Mouse (Mus musculus) kidney, embryonic 16.5 days (tissue): ENCODE measurements at regions not wholly inside any gene's neighbourhood (a gene's known extent, or its start where the extent isn't known, plus 50 kb on each side); places are given as distances from the start of the nearest gene placed in this dataset.

Source experiments
- ATAC-seq: fragments of 200-750 bp; cut with Nextera tagmentation; 2 replicates; pipeline ENCODE4 v1.8.0; 2017; ENCODE audit warnings: moderate TSS enrichment; ENCODE audit not compliant: low FRiP score, low TSS enrichment
- H3K27ac ChIP-seq: fragments of 300-500 bp; sonication (generic); 2 replicates; pipeline ENCODE4 v1.5.1; 2014; ENCODE audit warnings: low read length
- H3K27me3 ChIP-seq: fragments of 300-500 bp; sonication (generic); 2 replicates; pipeline ENCODE4 v1.6.1; 2014; ENCODE audit warnings: low read length, control low read depth, mixed read lengths; ENCODE audit not compliant: insufficient read depth
- H3K36me3 ChIP-seq: fragments of 300-500 bp; sonication (generic); 2 replicates; pipeline ENCODE4 v1.6.1; 2014; ENCODE audit warnings: low read length, control low read depth, mixed read lengths; ENCODE audit not compliant: insufficient read depth
- H3K4me1 ChIP-seq: fragments of 300-500 bp; sonication (generic); 2 replicates; pipeline ENCODE4 v1.6.1; 2014; ENCODE audit warnings: low read length, control low read depth, mixed read lengths; ENCODE audit not compliant: insufficient read depth
- H3K4me2 ChIP-seq: fragments of 300-500 bp; sonication (generic); replicated peaks from 2 replicates; pipeline ENCODE4 v1.6.1; 2014; ENCODE audit warnings: low read depth, low read length
- H3K4me3 ChIP-seq: fragments of 300-500 bp; sonication (generic); 2 replicates; pipeline ENCODE4 v1.5.1; 2014; ENCODE audit warnings: mild to moderate bottlenecking, low read length
- H3K9ac ChIP-seq: fragments of 300-500 bp; sonication (generic); replicated peaks from 2 replicates; pipeline ENCODE4 v1.6.1; 2014; ENCODE audit warnings: low read length
- H3K9me3 ChIP-seq: fragments of 300-500 bp; sonication (generic); 2 replicates; pipeline ENCODE4 v1.6.1; 2016; ENCODE audit warnings: low read length, control low read depth
- WGBS: fragments of 180-500 bp; shearing (Covaris S2); extraction: QIAGEN DNeasy Blood & Tissue Kit; methylation state at CpG from one replicate; pipeline ENCODE4 v1.1.7; 2014; 5-methylcytosine and 5-hydroxymethylcytosine counted together

- no peak overlapping the region for H3K4me2 ChIP-seq
- H3K4me3 ChIP-seq = no peak overlapping the region
- H3K27ac ChIP-seq = no peak overlapping the region
- no peaks in the 10 kb centered on the region for H3K36me3 ChIP-seq
- 71% methylated on average over 3 of the region's 3 CpGs for WGBS
- no peaks in the 10 kb centered on the region for H3K4me1 ChIP-seq
- ATAC-seq = no peak
- no peaks in the 10 kb centered on the region for H3K27me3 ChIP-seq
- H3K9ac ChIP-seq = no peak overlapping the region
- H3K9me3 ChIP-seq = no peaks in the 10 kb centered on the region
These were observed 152.3 kb downstream of the Dkk2 start for GRCm38 (mm10) chr3:132237344-132237743.

GRCm38 (mm10) chr3:132257834-132258233 is 172.7 kb downstream of the Dkk2 start:
- Histone ChIP-seq H3K9ac (no peak overlapping the region), H3K36me3 (no peaks in the 10 kb centered on the region), H3K27me3 (no peaks in the 10 kb centered on the region), H3K9me3 (0 out of 2 replicates have a peak, but pooled peaks cover 4% of the 10 kb centered on the region), H3K4me3 (no peak overlapping the region), H3K4me1 (no peaks in the 10 kb centered on the region), H3K4me2 (no peak overlapping the region), H3K27ac (no peak overlapping the region)
- no peak for ATAC-seq
- WGBS = 85% methylated on average over 1 of the region's 1 CpGs

GRCm38 (mm10) chr3:132269641-132270040 is 184.5 kb downstream of the Dkk2 start:
- Histone ChIP-seq H3K4me2 (no peak overlapping the region), H3K4me1 (no peaks in the 10 kb centered on the region), H3K27ac (no peak overlapping the region), H3K9ac (no peak overlapping the region), H3K9me3 (no peaks in the 10 kb centered on the region), H3K36me3 (no peaks in the 10 kb centered on the region), H3K4me3 (no peak overlapping the region), H3K27me3 (no peaks in the 10 kb centered on the region)
- 76% methylated on average over 1 of the region's 1 CpGs for WGBS
- ATAC-seq = no peak

- Histone ChIP-seq H3K4me2 (no peak overlapping the region), H3K36me3 (no peaks in the 10 kb centered on the region), H3K4me1 (no peaks in the 10 kb centered on the region), H3K9me3 (no peaks in the 10 kb centered on the region), H3K27ac (no peak overlapping the region), H3K27me3 (no peaks in the 10 kb centered on the region), H3K4me3 (no peak overlapping the region), H3K9ac (no peak overlapping the region)
- no peak for ATAC-seq
- 79% methylated on average over 10 of the region's 10 CpGs for WGBS
These were observed 189.7 kb downstream of the Dkk2 start for GRCm38 (mm10) chr3:132274786-132275185.

- Histone ChIP-seq H3K9me3 (no peaks in the 10 kb centered on the region), H3K4me2 (no peak overlapping the region), H3K36me3 (no peaks in the 10 kb centered on the region), H3K4me1 (no peaks in the 10 kb centered on the region), H3K4me3 (no peak overlapping the region), H3K27ac (no peak overlapping the region), H3K27me3 (no peaks in the 10 kb centered on the region), H3K9ac (no peak overlapping the region)
- ATAC-seq = no peak
- WGBS = 79% methylated on average over 1 of the region's 1 CpGs
These were observed 192.7 kb downstream of the Dkk2 start for GRCm38 (mm10) chr3:132277771-132278170.

GRCm38 (mm10) chr3:132287714-132288113 is 202.6 kb downstream of the Dkk2 start:
- ATAC-seq = no peak
- Histone ChIP-seq H3K9ac (no peak overlapping the region), H3K27ac (no peak overlapping the region), H3K4me3 (no peak overlapping the region), H3K27me3 (no peaks in the 10 kb centered on the region), H3K36me3 (no peaks in the 10 kb centered on the region), H3K4me1 (no peaks in the 10 kb centered on the region), H3K4me2 (no peak overlapping the region), H3K9me3 (0 out of 2 replicates have a peak, but pooled peaks cover 4% of the 10 kb centered on the region)
- WGBS = 58% methylated on average over 3 of the region's 3 CpGs

GRCm38 (mm10) chr3:132326961-132327360 is 241.9 kb downstream of the Dkk2 start:
- no peak overlapping the region for H3K27ac ChIP-seq
- ATAC-seq = no peak
- H3K4me3 ChIP-seq = no peak overlapping the region
- no peak overlapping the region for H3K9ac ChIP-seq
- H3K36me3 ChIP-seq = no peaks in the 10 kb centered on the region
- H3K9me3 ChIP-seq = no peaks in the 10 kb centered on the region
- H3K4me1 ChIP-seq = no peaks in the 10 kb centered on the region
- no peaks in the 10 kb centered on the region for H3K27me3 ChIP-seq
- no peak overlapping the region for H3K4me2 ChIP-seq
- WGBS = 59% methylated on average over 4 of the region's 4 CpGs

GRCm38 (mm10) chr3:132343625-132344024 is 258.5 kb downstream of the Dkk2 start:
- Histone ChIP-seq H3K9ac (no peak overlapping the region), H3K27me3 (no peaks in the 10 kb centered on the region), H3K9me3 (no peaks in the 10 kb centered on the region), H3K4me2 (no peak overlapping the region), H3K36me3 (no peaks in the 10 kb centered on the region), H3K4me1 (no peaks in the 10 kb centered on the region), H3K4me3 (no peak overlapping the region), H3K27ac (no peak overlapping the region)
- ATAC-seq = no peak
- 42% methylated on average over 3 of the region's 3 CpGs for WGBS

- no peak overlapping the region for H3K27ac ChIP-seq
- WGBS = 79% methylated on average over 1 of the region's 1 CpGs
- no peaks in the 10 kb centered on the region for H3K4me1 ChIP-seq
- H3K9me3 ChIP-seq = no peaks in the 10 kb centered on the region
- no peak overlapping the region for H3K9ac ChIP-seq
- no peak for ATAC-seq
- H3K4me3 ChIP-seq = no peak overlapping the region
- H3K27me3 ChIP-seq = no peaks in the 10 kb centered on the region
- H3K36me3 ChIP-seq = no peaks in the 10 kb centered on the region
- no peak overlapping the region for H3K4me2 ChIP-seq
These were observed 260.8 kb downstream of the Dkk2 start for GRCm38 (mm10) chr3:132345856-132346255.

- H3K4me2 ChIP-seq = no peak overlapping the region
- H3K4me3 ChIP-seq = no peak overlapping the region
- no peak overlapping the region for H3K9ac ChIP-seq
- ATAC-seq = no peak
- H3K27me3 ChIP-seq = no peaks in the 10 kb centered on the region
- 92% methylated on average over 1 of the region's 1 CpGs for WGBS
- no peaks in the 10 kb centered on the region for H3K36me3 ChIP-seq
- no peaks in the 10 kb centered on the region for H3K4me1 ChIP-seq
- H3K27ac ChIP-seq = no peak overlapping the region
- H3K9me3 ChIP-seq = no peaks in the 10 kb centered on the region
These were observed 264.5 kb downstream of the Dkk2 start for GRCm38 (mm10) chr3:132349602-132350001.

GRCm38 (mm10) chr3:132353204-132353603 is 268.1 kb downstream of the Dkk2 start:
- Histone ChIP-seq H3K4me3 (no peak overlapping the region), H3K9me3 (no peaks in the 10 kb centered on the region), H3K36me3 (no peaks in the 10 kb centered on the region), H3K27ac (no peak overlapping the region), H3K4me1 (no peaks in the 10 kb centered on the region), H3K4me2 (no peak overlapping the region), H3K27me3 (no peaks in the 10 kb centered on the region), H3K9ac (no peak overlapping the region)
- ATAC-seq = no peak
- WGBS = 68% methylated on average over 2 of the region's 2 CpGs
